Mouse (Mus musculus): ENCODE results near the gene Irs2.

DNA sequence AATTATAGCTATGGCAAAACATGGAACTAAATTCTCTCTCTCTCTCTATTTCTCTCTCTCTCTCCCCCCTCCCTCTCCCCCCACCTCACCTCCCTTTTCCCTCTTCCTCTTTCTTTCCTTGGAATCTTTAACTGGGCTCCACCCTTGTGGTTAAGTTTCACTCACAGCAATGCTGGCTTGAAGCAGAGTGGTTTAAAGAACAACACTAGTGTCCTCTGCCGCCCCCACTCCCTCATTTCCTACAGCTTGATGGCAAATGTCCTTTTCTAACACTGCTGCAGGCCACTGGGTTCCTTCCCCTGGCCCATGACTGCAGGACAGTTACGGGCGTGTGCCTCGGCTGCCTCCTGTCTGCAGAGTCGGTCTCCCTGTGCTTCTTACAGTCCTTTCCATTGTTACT lies 41.6 kb upstream of the Irs2 start:
- TF ChIP-seq POLR2A (IDR thresholded peaks at IDR 0.05; ENCODE audit: low read depth, low read length) = no peak
- TF ChIP-seq CTCF (IDR thresholded peaks at IDR 0.05; ENCODE audit: extremely low read depth, insufficient read length, insufficient replicate concordance, low read depth, low read length) = no peak

Data from small intestine, adult 2 months (tissue).